ENCODE assay signal across 31 mouse cellular contexts in the genomic region with DNA sequence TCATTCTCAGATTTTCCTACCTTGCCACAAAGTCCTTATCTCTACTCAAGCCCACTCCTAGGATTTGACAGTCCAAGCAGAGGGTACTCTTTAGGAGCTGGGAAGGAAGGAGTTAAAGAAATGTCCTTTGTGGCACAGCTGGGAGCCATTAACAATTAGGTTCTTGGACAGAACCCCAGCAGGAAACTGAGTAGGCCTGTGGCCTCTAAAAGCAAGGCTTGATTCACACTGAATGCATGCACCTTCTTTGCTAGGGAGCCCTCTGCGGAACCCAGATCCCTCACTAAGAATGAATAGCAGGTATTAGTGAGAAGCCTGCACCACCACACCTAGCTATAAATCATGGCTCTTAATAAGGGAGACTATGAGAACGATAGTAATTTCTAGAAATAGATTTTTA.
DNase-seq lines count a peak whose midpoint lies in the region; ATAC-seq lines count a peak whose summit lies in the region.
"Had no signal": no experiment of that assay in that cellular context is flagged by ENCODE, and none has a peak within 500 bp of the region (broad histone marks: within the 10 kb centered on the region; RNA-seq: fewer than 3 reads in every experiment).

No protein-coding gene starts in this region.

- H3K27me3 ChIP-seq in lung, embryonic 15.5 days, result no peaks in the 10 kb centered on the region
- no peaks in the 10 kb centered on the region for H3K27me3 ChIP-seq in embryonic facial prominence, embryonic 14.5 days (replicated peaks; ENCODE audit: control insufficient read depth, insufficient read depth, low read length)
- H3K27me3 ChIP-seq: forebrain, embryonic 15.5 days; heart, embryonic 12.5 days; hindbrain, embryonic 15.5 days; limb, embryonic 15.5 days; liver, embryonic 13.5 days; midbrain, embryonic 13.5 days; neural tube, embryonic 13.5 days; Patski had no signal

- peak; percentile 29 for DNase-seq in embryo, embryonic 10.5 days (ENCODE audit: low spot score)
- no peak for DNase-seq in embryo, embryonic 10 days (ENCODE audit: low spot score)
- peak; percentile 40 for DNase-seq in kidney, postnatal 10 days
- no peak for DNase-seq in kidney, postnatal 36 days
- DNase-seq in lung, postnatal 25 days (ENCODE audit: low spot score), result no peak
- DNase-seq in embryonic facial prominence, embryonic 14.5 days (ENCODE audit: low spot score), result peak; percentile 66
- no peak for DNase-seq in layer of hippocampus, postnatal 10 days (ENCODE audit: low spot score in 2 of 2)
- DNase-seq: adrenal gland, postnatal 10 days; cerebellum, adult 8-10 months; cerebellum, postnatal 25 days; gastrocnemius, postnatal 36 days; heart, adult 18-20 months; heart, postnatal 10 days; kidney, adult 11 months; liver, embryonic 13.5 days; lung, adult 18-20 months; right cerebral cortex, postnatal 14 days; thymus, postnatal 4 days had no signal

- peak; percentile 59; the same call in 1 of the 2 replicates for ATAC-seq in lung, embryonic 15.5 days (ENCODE audit: borderline replicate concordance, extremely low read depth, low FRiP score, low TSS enrichment)
- no peak for ATAC-seq in embryonic facial prominence, embryonic 14.5 days (ENCODE audit: low read depth)
- ATAC-seq: forebrain, embryonic 15.5 days; inflammation-experienced regulatory T-cells, adult 6 months; midbrain, embryonic 13.5 days; Patski had no signal

- no peak overlapping the region for H3K4me3 ChIP-seq in lung, embryonic 15.5 days
- no peak overlapping the region for H3K4me3 ChIP-seq in embryonic facial prominence, embryonic 14.5 days (ENCODE audit: low read depth, low read length)
- H3K4me3 ChIP-seq: forebrain, embryonic 10.5 days; forebrain, embryonic 15.5 days; heart, embryonic 12.5 days; hindbrain, embryonic 15.5 days; left cerebral cortex, adult 2 months; limb, embryonic 15.5 days; liver, embryonic 13.5 days; midbrain, embryonic 13.5 days; neural tube, embryonic 13.5 days had no signal

- no peak overlapping the region for H3K9ac ChIP-seq in lung, embryonic 15.5 days
- H3K9ac ChIP-seq in embryonic facial prominence, embryonic 14.5 days (ENCODE audit: low read depth, low read length), result no peak overlapping the region
- H3K9ac ChIP-seq: forebrain, embryonic 15.5 days; heart, embryonic 12.5 days; hindbrain, embryonic 15.5 days; limb, embryonic 15.5 days; liver, embryonic 13.5 days; midbrain, embryonic 13.5 days; neural tube, embryonic 13.5 days had no signal

- H3K9me3 ChIP-seq in lung, embryonic 15.5 days, result no peaks in the 10 kb centered on the region; the same call in 1 of the 2 replicates
- no peaks in the 10 kb centered on the region for H3K9me3 ChIP-seq in embryonic facial prominence, embryonic 14.5 days (ENCODE audit: control insufficient read depth, low read length)
- H3K9me3 ChIP-seq: forebrain, embryonic 10.5 days; forebrain, embryonic 15.5 days; heart, embryonic 12.5 days; hindbrain, embryonic 15.5 days; limb, embryonic 15.5 days; liver, embryonic 13.5 days; midbrain, embryonic 13.5 days; neural tube, embryonic 13.5 days had no signal

- no peak overlapping the region for H3K4me2 ChIP-seq in lung, embryonic 15.5 days
- no peak overlapping the region for H3K4me2 ChIP-seq in embryonic facial prominence, embryonic 14.5 days (ENCODE audit: low read depth, low read length)
- H3K4me2 ChIP-seq: forebrain, embryonic 15.5 days; heart, embryonic 12.5 days; hindbrain, embryonic 15.5 days; limb, embryonic 15.5 days; liver, embryonic 13.5 days; midbrain, embryonic 13.5 days; neural tube, embryonic 13.5 days had no signal

- H3K27ac ChIP-seq in lung, embryonic 15.5 days, result no peak overlapping the region
- H3K27ac ChIP-seq in embryonic facial prominence, embryonic 14.5 days (replicated peaks; ENCODE audit: low read depth, low read length), result no peak overlapping the region
- H3K27ac ChIP-seq: forebrain, embryonic 10.5 days; forebrain, embryonic 15.5 days; hindbrain, embryonic 15.5 days; left cerebral cortex, adult 2 months; limb, embryonic 15.5 days; liver, embryonic 13.5 days; macrophage; midbrain, embryonic 13.5 days; neural tube, embryonic 13.5 days had no signal

- no peaks in the 10 kb centered on the region for H3K4me1 ChIP-seq in lung, embryonic 15.5 days
- H3K4me1 ChIP-seq in embryonic facial prominence, embryonic 14.5 days (ENCODE audit: control insufficient read depth, insufficient read depth, low read length), result peaks cover 8% of the 10 kb centered on the region
- H3K4me1 ChIP-seq: forebrain, embryonic 15.5 days; heart, embryonic 12.5 days; hindbrain, embryonic 15.5 days; liver, embryonic 13.5 days; midbrain, embryonic 13.5 days had no signal

- no peaks in the 10 kb centered on the region for H3K36me3 ChIP-seq in lung, embryonic 15.5 days
- no peaks in the 10 kb centered on the region for H3K36me3 ChIP-seq in embryonic facial prominence, embryonic 14.5 days (ENCODE audit: control insufficient read depth, insufficient read depth, low read length)
- H3K36me3 ChIP-seq: forebrain, embryonic 10.5 days; forebrain, embryonic 15.5 days; G1E; heart, embryonic 12.5 days; hindbrain, embryonic 15.5 days; limb, embryonic 15.5 days; liver, embryonic 13.5 days; midbrain, embryonic 13.5 days; neural tube, embryonic 13.5 days had no signal

- 52% methylated on average over 2 of the region's 2 CpGs for WGBS in lung, embryonic 15.5 days
- WGBS in embryonic facial prominence, embryonic 14.5 days, result 32% methylated on average over 2 of the region's 2 CpGs

Comparison
In these comparisons a context has a peak if more than half of its experiments do, and no peak if none do; other contexts are left out.
1. DNase-seq: peak in embryo, embryonic 10.5 days (single experiment), kidney, postnatal 10 days (single experiment) and embryonic facial prominence, embryonic 14.5 days (single experiment); none in embryo, embryonic 10 days (single experiment), kidney, postnatal 36 days (0 of 2), lung, postnatal 25 days (single experiment) and layer of hippocampus, postnatal 10 days (0 of 2).